Mouse (Mus musculus): ENCODE results near the gene Mfsd5.

- TF ChIP-seq POLR2A (IDR thresholded peaks at IDR 0.05; ENCODE audit: insufficient read depth, low read depth, low read length) = no peak
- TF ChIP-seq CTCF (IDR thresholded peaks at IDR 0.05; ENCODE audit: insufficient read depth, low read depth, low read length) = no peak
Measured at GRCm38 (mm10) chr15:102279783-102280520, 698 bp downstream of the Mfsd5 start.

All from olfactory bulb, adult 2 months (tissue).